Mouse (Mus musculus) kidney, embryonic 14.5 days (tissue): Measurements from ENCODE around the gene Gja5. TPM values are rescaled to one million over a fixed set of nuclear protein-coding genes. Genes with fewer than 3 reads are reported as not detected.
A peak's percentile ranks its signal among the peaks of the same experiment; 100 is the strongest.
"Not testable (repeated sequence)": the region's sequence is repeated elsewhere in the genome, so short reads cannot be mapped to it uniquely, and the experiment has no call there.

Source experiments
- ATAC-seq: fragments of 200-750 bp; cut with Nextera tagmentation; 2 replicates; pipeline ENCODE4 v1.8.0; 2017; ENCODE audit warnings: moderate number of reproducible peaks, mild to moderate bottlenecking, moderate TSS enrichment, moderate library complexity; ENCODE audit not compliant: low FRiP score, low TSS enrichment
- H3K27ac ChIP-seq: fragments of 300-500 bp; sonication (generic); 2 replicates; pipeline ENCODE4 v1.5.1; 2014; ENCODE audit warnings: low read depth, mild to moderate bottlenecking, low read length, moderate library complexity, mixed read lengths
- H3K27me3 ChIP-seq: fragments of 300-500 bp; sonication (generic); 2 replicates; pipeline ENCODE4 v1.6.1; 2014; ENCODE audit warnings: mild to moderate bottlenecking, low read length; ENCODE audit not compliant: control insufficient read depth, insufficient read depth
- H3K36me3 ChIP-seq: fragments of 300-500 bp; sonication (generic); 2 replicates; pipeline ENCODE4 v1.6.1; 2014; ENCODE audit warnings: low read length, mixed read lengths; ENCODE audit not compliant: control insufficient read depth, insufficient read depth
- H3K4me1 ChIP-seq: fragments of 300-500 bp; sonication (generic); 2 replicates; pipeline ENCODE4 v1.6.1; 2014; ENCODE audit warnings: low read length, mixed read lengths; ENCODE audit not compliant: control insufficient read depth, insufficient read depth
- H3K4me2 ChIP-seq: fragments of 300-500 bp; sonication (generic); replicated peaks from 2 replicates; pipeline ENCODE4 v1.6.1; 2014; ENCODE audit warnings: low read depth, mild to moderate bottlenecking, low read length
- H3K4me3 ChIP-seq: fragments of 300-500 bp; sonication (generic); 2 replicates; pipeline ENCODE4 v1.5.1; 2014; ENCODE audit warnings: mild to moderate bottlenecking, low read length
- H3K9ac ChIP-seq: fragments of 300-500 bp; sonication (generic); 2 replicates; pipeline ENCODE4 v1.6.1; 2014; ENCODE audit warnings: low read depth, mild to moderate bottlenecking, low read length, moderate library complexity
- H3K9me3 ChIP-seq: fragments of 300-500 bp; sonication (generic); 2 replicates; pipeline ENCODE4 v1.6.1; 2016; ENCODE audit warnings: low read length; ENCODE audit not compliant: control insufficient read depth
- WGBS: fragments of 180-500 bp; shearing (Covaris S2); extraction: QIAGEN DNeasy Blood & Tissue Kit; methylation state at CpG from one replicate; pipeline ENCODE4 v1.1.7; 2014; 5-methylcytosine and 5-hydroxymethylcytosine counted together
- polyA plus RNA-seq: library from polyadenylated mRNA; unstranded; fragments of >200 nt; fragmentation: Nextera tagmentation; extraction: Ambion mirVana; gene quantifications from 2 replicates; pipeline ENCODE4 v1.2.1, GENCODE M21; 2014

Gene Gja5
- polyA plus RNA-seq, 1 experiment from 2014 or later, result 5.6 TPM

DNA sequence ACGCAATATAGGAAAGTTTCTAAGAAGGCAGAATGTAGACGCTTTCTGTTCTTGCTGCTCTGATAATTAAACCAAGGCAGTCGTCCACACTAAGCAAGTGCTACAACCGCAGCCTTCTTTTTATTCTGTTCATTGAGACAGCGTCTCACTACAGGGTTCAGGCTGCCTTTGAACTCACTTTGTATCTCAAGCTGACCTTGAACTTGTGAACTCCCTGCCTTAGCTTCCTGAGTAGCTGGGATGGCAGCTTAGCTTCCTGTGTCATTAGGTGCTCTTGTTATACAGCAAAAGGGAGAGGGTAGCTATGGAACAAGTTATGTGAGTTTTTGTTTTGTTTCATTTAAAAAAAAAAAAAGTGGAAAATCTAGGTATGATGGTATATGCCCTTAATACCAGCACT, 177.7 kb downstream of the Gja5 start:
- H3K36me3 ChIP-seq, result no peaks in the 10 kb centered on the region
- H3K27ac ChIP-seq, result no peak overlapping the region
- 85% methylated on average over 5 of the region's 5 CpGs for WGBS
- H3K9me3 ChIP-seq, result peaks cover 2% of the 10 kb centered on the region; the same call in 1 of the 2 replicates
- H3K27me3 ChIP-seq, result no peaks in the 10 kb centered on the region
- H3K9ac ChIP-seq, result no peak overlapping the region
- H3K4me1 ChIP-seq, result no peaks in the 10 kb centered on the region
- H3K4me3 ChIP-seq, result no peak overlapping the region
- H3K4me2 ChIP-seq, result no peak overlapping the region
- ATAC-seq, result no peak

DNA sequence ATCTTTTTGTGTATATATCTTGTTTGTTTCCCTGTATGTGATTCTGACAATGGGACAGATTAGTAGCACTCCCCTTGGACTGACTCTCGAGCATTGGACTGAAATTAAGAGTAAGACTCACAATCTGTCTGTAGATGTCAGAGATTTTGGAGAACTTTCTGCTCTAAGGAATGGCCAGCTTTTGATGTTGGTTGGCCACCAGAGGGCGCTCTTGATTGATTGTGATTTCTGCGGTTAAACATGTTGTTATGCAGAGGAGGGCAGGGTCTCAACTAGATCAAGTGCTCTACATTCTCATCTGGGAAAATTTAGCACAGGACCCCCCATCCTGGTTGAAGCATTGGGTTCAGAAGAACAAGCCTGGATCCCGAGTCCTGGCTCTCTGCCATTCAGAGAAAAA, 182.8 kb downstream of the Gja5 start:
- H3K9me3 ChIP-seq, result peaks cover 2% of the 10 kb centered on the region; the same call in 1 of the 2 replicates
- no peak overlapping the region for H3K4me3 ChIP-seq
- H3K36me3 ChIP-seq, result no peaks in the 10 kb centered on the region
- H3K4me1 ChIP-seq, result no peaks in the 10 kb centered on the region
- 77% methylated on average over 4 of the region's 4 CpGs for WGBS
- ATAC-seq, result no peak
- H3K27ac ChIP-seq, result no peak overlapping the region
- H3K9ac ChIP-seq, result no peak overlapping the region
- no peaks in the 10 kb centered on the region for H3K27me3 ChIP-seq
- no peak overlapping the region for H3K4me2 ChIP-seq

DNA sequence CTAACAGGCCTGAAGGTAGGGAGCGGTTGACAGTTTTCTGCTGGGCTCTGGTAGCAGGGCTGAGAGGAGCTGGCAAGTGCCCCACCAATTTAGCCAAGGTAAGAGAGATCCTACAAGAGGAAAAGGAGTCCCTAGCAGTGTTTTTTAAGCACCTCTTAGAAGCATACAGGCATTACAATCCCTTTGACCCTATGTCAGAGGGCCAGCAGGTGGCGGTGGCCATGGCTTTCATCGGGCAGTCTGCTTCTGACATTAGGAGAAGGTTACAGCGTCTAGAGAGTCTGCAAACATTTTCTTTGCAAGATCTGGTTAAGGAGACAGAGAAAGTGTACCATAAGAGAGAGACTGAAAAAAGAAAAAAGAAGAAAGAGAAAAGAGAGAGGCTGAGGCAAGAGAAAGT, 183.8 kb downstream of the Gja5 start:
- H3K4me2 ChIP-seq, H3K4me1 ChIP-seq, H3K27ac ChIP-seq, H3K36me3 ChIP-seq, H3K9ac ChIP-seq, H3K4me3 ChIP-seq, H3K27me3 ChIP-seq, H3K9me3 ChIP-seq, ATAC-seq: not testable (repeated sequence)
- 85% methylated on average over 4 of the region's 4 CpGs for whole genome bisulfite sequencing

DNA sequence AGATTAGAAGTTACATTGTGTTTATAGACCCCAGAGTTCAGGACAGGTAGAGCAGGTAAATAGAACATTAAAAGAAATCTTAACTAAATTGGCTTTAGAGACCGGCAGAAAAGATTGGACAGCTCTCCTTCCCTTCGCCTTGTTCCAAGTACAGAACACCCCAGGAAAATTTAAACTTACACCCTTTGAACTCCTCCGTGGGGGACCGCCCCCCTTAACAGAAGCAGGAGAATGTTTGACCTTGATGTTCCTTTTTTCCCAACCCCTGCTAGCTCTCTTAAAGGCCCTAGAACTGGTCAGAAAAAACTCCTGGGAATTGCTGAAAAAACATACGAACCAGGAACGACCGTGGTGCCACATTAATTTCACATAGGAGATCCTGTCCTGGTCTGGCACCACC, 187.5 kb downstream of the Gja5 start:
- H3K4me1 ChIP-seq, H3K27me3 ChIP-seq, H3K4me2 ChIP-seq, H3K4me3 ChIP-seq, H3K9ac ChIP-seq, H3K36me3 ChIP-seq, H3K27ac ChIP-seq, ATAC-seq, H3K9me3 ChIP-seq: not testable (repeated sequence)
- 89% methylated on average over 7 of the region's 7 CpGs for WGBS

DNA sequence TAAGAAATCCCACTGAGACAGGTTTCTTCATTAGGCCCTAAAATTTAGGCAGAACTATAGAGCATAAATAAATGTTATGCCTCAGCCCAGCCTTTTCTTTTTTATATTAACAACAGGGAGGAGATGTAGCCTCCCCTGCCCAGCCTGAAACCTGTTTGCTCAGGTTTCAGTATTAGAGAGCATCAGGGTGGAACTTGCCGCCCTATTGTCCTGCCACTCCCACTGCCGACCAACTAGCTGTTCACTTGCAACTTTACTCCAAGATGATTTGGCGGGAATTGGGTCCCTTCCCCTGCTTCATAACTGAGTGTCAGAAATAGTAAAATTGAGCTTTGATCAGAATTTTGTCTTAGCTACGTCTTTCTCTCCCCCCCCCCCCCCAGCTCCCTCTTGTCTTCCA, 192.2 kb downstream of the Gja5 start:
- 57% methylated on average over 4 of the region's 4 CpGs for WGBS
- not testable (repeated sequence) for H3K27me3 ChIP-seq, H3K4me2 ChIP-seq, H3K9me3 ChIP-seq, H3K4me3 ChIP-seq, H3K9ac ChIP-seq, H3K36me3 ChIP-seq, H3K27ac ChIP-seq, ATAC-seq, H3K4me1 ChIP-seq

DNA sequence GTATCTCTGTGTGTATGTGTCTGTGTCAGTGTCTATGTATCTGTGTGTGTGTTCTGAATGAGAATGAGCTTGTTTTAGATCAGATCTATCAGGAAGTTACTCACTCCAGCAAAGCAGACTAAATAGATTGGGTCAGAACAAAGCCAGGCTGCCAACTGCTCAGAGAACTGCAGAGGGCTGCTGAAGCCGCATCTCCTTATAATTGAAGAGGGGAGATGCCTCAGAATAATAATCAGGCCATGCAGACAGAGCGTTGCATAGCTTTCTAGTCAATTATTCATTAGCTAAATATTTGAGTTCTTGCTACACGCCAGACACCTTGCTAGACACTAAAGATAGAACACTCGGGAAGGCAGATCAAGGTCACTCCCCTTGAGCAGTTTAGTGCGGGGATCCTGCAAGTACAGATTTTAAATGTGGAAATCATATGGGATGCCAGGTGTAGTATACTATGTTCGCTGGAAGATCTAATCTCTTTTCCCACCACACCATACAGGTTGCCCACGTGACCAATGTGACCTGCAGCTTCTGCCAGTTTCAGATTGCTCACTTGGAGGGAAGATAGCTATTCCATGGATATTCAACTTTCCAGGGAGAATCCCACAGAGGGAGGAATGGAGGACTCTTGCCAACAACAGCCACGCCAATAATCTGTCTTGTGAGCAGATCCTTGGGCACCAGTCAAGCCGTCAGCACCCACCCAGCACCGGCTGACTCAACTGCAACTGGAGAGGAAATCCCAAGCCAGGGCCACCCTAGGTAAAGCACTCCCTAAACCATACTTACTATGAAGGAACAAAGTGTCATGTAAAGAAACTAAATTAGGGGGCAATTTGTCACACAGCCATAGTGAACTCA, 196.5 kb downstream of the Gja5 start:
- ATAC-seq, result no peak
- Histone ChIP-seq H3K9me3 (no peaks in the 10 kb centered on the region), H3K4me3 (no peak overlapping the region), H3K4me1 (no peaks in the 10 kb centered on the region), H3K27ac (no peak overlapping the region), H3K36me3 (no peaks in the 10 kb centered on the region), H3K4me2 (no peak overlapping the region), H3K27me3 (no peaks in the 10 kb centered on the region), H3K9ac (no peak overlapping the region)
- WGBS, result 67% methylated on average over 10 of the region's 10 CpGs

DNA sequence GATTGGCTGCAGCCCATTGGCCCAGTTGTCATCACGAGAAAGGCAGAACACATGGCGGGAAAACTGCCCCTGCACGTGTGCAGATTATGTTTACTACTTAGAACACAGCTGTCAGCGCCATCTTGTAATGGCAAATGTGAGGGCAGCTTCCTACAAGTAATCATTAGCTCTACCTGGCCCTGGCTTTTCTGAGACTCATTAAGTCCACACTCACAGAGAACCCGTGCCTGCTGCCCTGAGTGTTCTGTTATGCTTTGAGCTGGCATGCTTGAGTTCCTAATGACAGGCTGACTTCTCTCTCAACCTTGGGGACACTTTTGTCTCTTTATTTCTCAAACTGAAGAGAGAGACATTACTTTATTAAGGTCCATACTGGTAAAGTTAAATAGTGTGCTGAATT, 199.5 kb downstream of the Gja5 start:
- H3K36me3 ChIP-seq, result not testable (repeated sequence)
- WGBS, result 69% methylated on average over 2 of the region's 5 CpGs

DNA sequence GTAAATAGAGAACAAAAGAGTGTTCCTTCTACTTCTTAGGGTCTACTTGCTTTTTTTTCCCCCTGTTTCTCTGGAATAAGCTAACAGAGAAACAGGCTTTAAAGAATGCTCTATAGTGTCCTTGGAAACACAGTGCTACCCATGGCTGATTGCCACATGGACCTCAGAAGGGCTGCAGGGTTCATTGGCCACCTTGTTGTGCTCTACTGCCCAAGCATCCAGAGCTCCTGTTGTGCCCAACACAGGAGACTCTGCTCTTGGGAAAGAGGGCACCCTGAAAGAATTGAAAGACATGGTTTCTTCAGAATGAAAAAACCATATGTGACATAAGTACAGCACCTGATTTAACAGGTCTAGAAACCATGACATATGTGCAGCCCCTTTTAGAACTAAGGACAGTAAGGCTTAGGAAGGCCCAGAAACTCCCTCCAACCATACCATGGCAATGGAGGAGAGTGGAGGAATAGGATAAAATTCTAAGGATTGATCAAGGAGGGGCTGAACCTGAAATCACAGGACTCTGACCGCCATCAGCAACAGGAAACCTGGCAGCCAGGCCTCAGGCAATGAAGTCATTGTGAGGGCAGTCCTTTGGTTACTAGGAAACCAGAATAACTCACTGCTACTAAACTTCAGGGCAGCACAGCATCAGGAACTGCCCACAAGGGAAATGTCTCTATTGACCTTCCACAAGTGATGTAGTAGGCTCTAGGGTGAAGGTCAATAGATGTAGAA, 200.4 kb downstream of the Gja5 start:
- WGBS, result 30% methylated on average over 1 of the region's 1 CpGs
- H3K27ac ChIP-seq, result no peak overlapping the region
- H3K4me3 ChIP-seq, result no peak overlapping the region
- no peaks in the 10 kb centered on the region for H3K36me3 ChIP-seq
- peaks cover 6% of the 10 kb centered on the region; the same call in 1 of the 2 replicates for H3K9me3 ChIP-seq
- no peaks in the 10 kb centered on the region for H3K27me3 ChIP-seq
- H3K9ac ChIP-seq, result no peak overlapping the region
- ATAC-seq, result peak; percentile 85
- H3K4me2 ChIP-seq, result no peak overlapping the region
- H3K4me1 ChIP-seq, result no peaks in the 10 kb centered on the region

More for the DNA sequence above, 199.5 kb downstream of the Gja5 start:
- not testable (repeated sequence) for H3K4me2 ChIP-seq, H3K4me3 ChIP-seq, ATAC-seq, H3K9ac ChIP-seq, H3K9me3 ChIP-seq, H3K27ac ChIP-seq, H3K4me1 ChIP-seq, H3K27me3 ChIP-seq

DNA sequence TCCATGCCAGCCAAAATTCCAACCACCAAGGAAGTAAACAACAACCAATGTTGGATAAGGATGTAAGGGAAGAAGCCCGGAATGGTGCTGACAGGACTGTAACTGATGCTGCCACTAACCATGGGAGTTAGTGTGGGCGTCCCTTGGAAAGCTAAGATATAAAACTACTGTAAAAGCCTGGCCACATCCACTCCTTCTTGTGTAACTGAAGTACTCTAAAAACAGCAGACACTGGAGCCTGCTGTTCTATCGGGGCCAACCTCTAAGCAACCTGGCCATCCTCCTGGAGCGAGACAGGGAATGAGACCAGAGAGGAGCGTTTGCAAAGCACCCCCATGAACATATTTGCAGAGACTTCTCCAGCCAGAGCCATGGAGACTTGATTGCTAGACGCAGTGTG, 213.0 kb downstream of the Gja5 start:
- Histone ChIP-seq H3K9ac (no peak overlapping the region), H3K4me3 (no peak overlapping the region), H3K36me3 (no peaks in the 10 kb centered on the region), H3K4me1 (no peaks in the 10 kb centered on the region), H3K4me2 (no peak overlapping the region), H3K27ac (no peak overlapping the region), H3K27me3 (no peaks in the 10 kb centered on the region), H3K9me3 (peaks cover 3% of the 10 kb centered on the region; the same call in 1 of the 2 replicates)
- no peak for ATAC-seq
- 78% methylated on average over 6 of the region's 6 CpGs for WGBS
